Mouse (Mus musculus): ENCODE data around the gene Prok2.
A peak's percentile ranks its signal among the peaks of the same experiment; 100 is the strongest.

DNA sequence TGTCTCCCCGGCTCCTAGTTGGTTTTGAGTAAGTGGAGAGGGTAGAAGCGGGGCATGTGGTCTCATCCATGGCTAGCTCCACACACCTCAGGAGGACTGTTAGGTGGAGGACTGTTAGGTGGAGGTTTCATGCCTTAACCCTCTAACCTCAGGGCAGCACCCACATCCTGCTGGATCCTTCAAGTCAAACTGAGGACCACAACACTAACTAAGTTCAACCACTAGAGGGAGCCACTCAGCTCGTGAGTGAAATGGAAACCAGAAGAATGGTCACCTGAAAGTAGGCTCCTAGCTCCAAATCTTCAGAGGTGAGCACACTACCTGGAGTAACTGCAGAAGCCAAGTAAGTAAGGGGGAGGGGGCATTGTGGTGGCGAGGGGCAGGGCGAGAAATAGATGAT, 41.3 kb downstream of the Prok2 start:
- TF ChIP-seq CTCF (IDR thresholded peaks at IDR 0.05; ENCODE audit: low read depth, low read length), result peak; percentile 32; the same call in 1 of the 2 replicates
- no peak for TF ChIP-seq POLR2A (IDR thresholded peaks at IDR 0.05; ENCODE audit: extremely low read depth, insufficient read depth, low read length)

Data from liver, adult 2 months (tissue).